Mouse (Mus musculus): Measurements from ENCODE around the gene Odc1. TPM values are rescaled to one million over a fixed set of nuclear protein-coding genes. Genes with fewer than 3 reads are reported as not detected.

Odc1 gene
- polyA plus RNA-seq, 1 experiment from 2014 or later, result 150 TPM

- H3K27ac ChIP-seq, result no peak overlapping the region
- H3K36me3 ChIP-seq (ENCODE audit: inconsistent target), result no peaks in the 10 kb centered on the region
- H3K79me2 ChIP-seq (ENCODE audit: inconsistent target), result no peaks in the 10 kb centered on the region
- no peak overlapping the region for H3K4me3 ChIP-seq (ENCODE audit: inconsistent target)
- 97% methylated on average over 7 of the region's 7 CpGs for WGBS (ENCODE audit: missing documents)
These were observed 44.5 kb downstream of the Odc1 start for GRCm38 (mm10) chr12:17588906-17589612.

DNA sequence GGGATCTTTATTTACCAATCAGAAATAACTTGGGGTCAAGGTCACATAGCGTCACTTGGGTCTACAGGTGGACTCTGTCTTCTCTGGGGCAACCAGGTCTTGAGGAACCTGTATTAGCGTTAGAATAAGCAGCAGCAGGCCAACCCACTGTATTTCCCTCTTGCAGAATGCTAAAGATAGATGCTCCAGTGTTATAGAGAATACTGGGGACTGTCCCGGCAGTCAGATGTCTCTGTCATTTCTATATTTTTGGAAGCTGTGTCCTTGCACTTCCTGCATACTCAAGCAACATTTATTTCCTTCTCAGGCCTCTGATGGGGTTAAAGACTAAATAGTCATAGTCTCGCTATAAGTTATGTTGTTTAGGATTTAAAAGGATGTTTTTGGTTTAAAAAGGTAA, 46.7 kb downstream of the Odc1 start:
- WGBS (ENCODE audit: missing documents), result 86% methylated on average over 4 of the region's 4 CpGs
- H3K27ac ChIP-seq, result no peak overlapping the region

DNA sequence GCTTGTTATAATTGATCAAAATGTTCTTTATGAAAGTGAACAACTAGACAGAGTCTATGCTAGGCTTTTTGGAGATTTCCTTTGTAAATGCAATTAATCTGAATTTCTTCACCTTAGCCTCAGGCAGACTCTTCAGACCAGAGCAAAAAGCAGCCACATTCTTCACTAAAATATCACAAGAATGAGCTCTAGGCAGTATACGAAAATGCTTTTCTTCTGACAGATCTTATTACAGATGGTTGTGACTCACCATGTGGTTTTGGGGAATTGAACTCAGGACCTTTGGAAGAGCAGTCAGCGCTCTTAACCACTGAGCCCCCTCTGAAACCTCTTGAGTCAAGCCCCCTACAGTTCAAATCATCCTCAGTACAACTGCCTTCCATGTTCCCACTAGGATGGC, 49.4 kb downstream of the Odc1 start:
- 86% methylated on average over 2 of the region's 2 CpGs for WGBS (ENCODE audit: missing documents)
- Histone ChIP-seq H3K27ac (no peak overlapping the region), H3K4me3 (ENCODE audit: inconsistent target) (no peak overlapping the region), H3K79me2 (ENCODE audit: inconsistent target) (no peaks in the 10 kb centered on the region), H3K36me3 (ENCODE audit: inconsistent target) (no peaks in the 10 kb centered on the region)

More for the DNA sequence above, 46.7 kb downstream of the Odc1 start:
- Histone ChIP-seq H3K36me3 (ENCODE audit: inconsistent target) (no peaks in the 10 kb centered on the region), H3K4me3 (ENCODE audit: inconsistent target) (no peak overlapping the region), H3K79me2 (ENCODE audit: inconsistent target) (no peaks in the 10 kb centered on the region)

DNA sequence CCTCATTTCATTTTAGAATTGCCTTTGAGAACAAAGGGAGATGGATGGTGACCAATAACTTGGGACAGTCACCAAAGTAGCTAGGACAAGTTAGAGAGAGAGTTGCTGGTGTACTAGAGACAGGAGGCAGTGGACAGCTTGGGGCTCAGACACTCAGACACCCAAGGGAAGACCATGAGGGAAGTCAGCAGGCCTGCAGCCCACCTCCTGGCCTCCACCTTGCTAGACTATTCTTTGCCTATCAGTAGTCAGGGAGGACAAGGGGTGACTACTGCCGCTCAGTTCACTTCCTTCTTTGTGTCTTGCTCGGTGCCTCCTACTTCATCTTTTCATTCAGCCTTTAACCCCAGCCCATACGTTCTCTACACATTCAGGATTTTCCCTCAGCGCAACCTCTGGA, 50.1 kb downstream of the Odc1 start:
- Histone ChIP-seq H3K27ac (no peak overlapping the region), H3K36me3 (ENCODE audit: inconsistent target) (no peaks in the 10 kb centered on the region), H3K4me3 (ENCODE audit: inconsistent target) (no peak overlapping the region), H3K79me2 (ENCODE audit: inconsistent target) (no peaks in the 10 kb centered on the region)
- 57% methylated on average over 4 of the region's 4 CpGs for WGBS (ENCODE audit: missing documents)

- Histone ChIP-seq H3K4me3 (ENCODE audit: inconsistent target) (no peak overlapping the region), H3K27ac (no peak overlapping the region), H3K79me2 (ENCODE audit: inconsistent target) (no peaks in the 10 kb centered on the region), H3K36me3 (ENCODE audit: inconsistent target) (no peaks in the 10 kb centered on the region)
- no CpG with 5 or more reads among the region's 1 CpGs for WGBS (ENCODE audit: missing documents)
These were observed 50.6 kb downstream of the Odc1 start for GRCm38 (mm10) chr12:17595166-17595565.

Other genes starting within 250 kb of the Odc1 start
- not detected in 3 replicates for gene Atp6v1c2, start 215.4 kb upstream of the Odc1 start, polyA plus RNA-seq (2018)
- gene Nol10, start 196.3 kb upstream of the Odc1 start, polyA plus RNA-seq (2018), result 5.1 to 14.0 TPM (median 10.8 TPM) in 3 replicates
- gene Hpcal1, start 146.1 kb downstream of the Odc1 start, polyA plus RNA-seq (2018), result 131 to 142 TPM (median 142 TPM) in 3 replicates